Mouse (Mus musculus) olfactory bulb, adult 2 months (tissue): Measurements from ENCODE around the gene Pgm1.

Experiments used
- CTCF ChIP-seq: fragments of 200-500 bp; IDR thresholded peaks from 2 replicates; pipeline ENCODE4 v1.5.1; 2012; ENCODE audit warnings: low read depth, mild to moderate bottlenecking, low read length, moderate library complexity; ENCODE audit not compliant: insufficient read depth
- POLR2A ChIP-seq: fragments of 200-500 bp; IDR thresholded peaks from 2 replicates; pipeline ENCODE4 v1.6.1; 2012; ENCODE audit warnings: mild to moderate bottlenecking, low read depth, low read length, moderate library complexity; ENCODE audit not compliant: insufficient read depth

DNA sequence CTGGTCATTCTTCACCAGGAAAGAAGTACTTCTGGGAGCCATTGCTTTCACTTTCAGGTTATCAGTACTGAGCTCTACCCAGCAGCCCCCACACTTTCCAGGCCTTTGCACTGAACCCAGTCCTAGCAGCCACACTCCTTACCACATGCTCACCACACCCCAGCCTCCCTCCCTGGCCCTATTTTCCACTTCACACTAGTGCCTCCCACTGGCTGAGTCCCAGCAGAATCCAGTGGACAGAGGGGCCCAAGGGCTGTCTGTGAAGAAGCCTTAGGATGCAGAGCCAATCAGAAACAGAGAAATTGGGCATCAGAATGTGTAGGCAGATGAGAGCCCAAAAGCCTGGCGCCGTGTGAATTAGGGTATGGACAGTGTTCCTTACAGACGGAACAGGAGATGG, 81.7 kb downstream of the Pgm1 start:
- TF ChIP-seq CTCF (no peak), POLR2A (no peak)
